Mouse (Mus musculus) heart, postnatal 0 days (tissue): ENCODE data around the gene Uck2.

Experiments used
- CTCF ChIP-seq: IDR thresholded peaks from 2 replicates; pipeline ENCODE4 v1.5.1; 2016; ENCODE audit warnings: antibody characterized with exemption, control low read depth, low read depth
- EP300 ChIP-seq: IDR thresholded peaks from 2 replicates; pipeline ENCODE4 v1.6.1; 2016; ENCODE audit warnings: antibody characterized with exemption, low read depth

GRCm38 (mm10) chr1:167270342-167271111 is 14.6 kb downstream of the Uck2 start:
- TF ChIP-seq CTCF, result no peak
- TF ChIP-seq EP300, result no peak
